Mouse (Mus musculus) c-Kit-positive CD71-positive TER-119-negative erythroid progenitor cells, embryonic 14.5 days (primary cell): ENCODE measurements around the gene Comtd1.

Source experiments
- DNase-seq: peaks from one replicate; pipeline ENCODE4 v3.0.0-alpha.2; 2013; ENCODE audit warnings: low read depth

Comtd1 gene

DNA sequence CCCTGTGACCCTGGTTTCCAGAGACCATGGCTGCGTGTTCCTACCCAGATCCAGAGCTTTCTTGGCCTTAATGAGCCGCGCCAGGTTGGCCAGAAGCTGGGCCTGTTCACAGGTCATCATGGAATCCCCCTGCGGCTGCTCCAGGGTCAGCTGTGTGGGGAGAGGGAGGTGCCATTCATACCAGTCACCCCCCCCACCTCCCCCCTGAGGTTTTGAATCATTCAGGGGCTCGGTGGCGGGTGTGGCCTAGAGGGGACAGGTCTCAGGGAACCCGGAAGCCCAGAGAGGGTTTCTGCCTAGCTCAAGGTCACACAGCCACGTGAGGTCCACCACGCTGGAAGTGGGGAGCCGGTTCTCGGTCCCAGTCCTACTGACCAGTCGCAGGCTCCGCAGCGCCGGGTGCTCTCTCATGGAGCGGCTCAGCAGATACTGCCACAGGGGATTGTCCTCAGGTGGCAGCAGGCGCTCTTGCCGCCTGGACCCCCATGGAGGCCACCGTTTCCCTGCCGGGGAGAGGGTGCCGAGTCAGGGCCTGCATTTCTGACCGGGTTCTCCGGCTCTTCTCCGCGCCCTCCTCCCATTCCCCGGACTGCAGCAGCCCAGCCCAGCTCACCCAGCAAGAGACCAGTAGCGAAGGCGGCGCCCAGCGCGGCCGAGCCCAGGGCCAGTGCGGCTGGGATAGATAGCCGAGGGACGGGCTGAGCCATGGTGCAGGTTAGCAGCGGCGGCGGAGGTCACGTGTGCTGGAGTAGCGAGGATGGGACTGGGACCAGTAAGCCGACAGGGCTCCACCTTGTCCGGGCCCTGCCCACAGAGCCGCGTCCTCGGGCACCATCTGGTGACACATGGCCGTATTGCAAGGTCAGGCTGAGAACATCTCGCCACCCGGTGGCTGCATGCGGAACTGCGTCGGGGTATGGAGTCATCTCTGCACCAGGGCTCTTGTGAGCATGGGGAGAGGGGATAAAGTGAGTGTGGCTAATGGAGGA is at the start of gene Comtd1:
Gene Comtd1, minus strand, starts transcription at position 812 of the 989 bp plus-strand sequence.
- peak; percentile 89 for DNase-seq

- DNase-seq = no peak
Observed at GRCm38 (mm10) chr14:21892341-21892659, 43.5 kb upstream of the Comtd1 start.

DNA sequence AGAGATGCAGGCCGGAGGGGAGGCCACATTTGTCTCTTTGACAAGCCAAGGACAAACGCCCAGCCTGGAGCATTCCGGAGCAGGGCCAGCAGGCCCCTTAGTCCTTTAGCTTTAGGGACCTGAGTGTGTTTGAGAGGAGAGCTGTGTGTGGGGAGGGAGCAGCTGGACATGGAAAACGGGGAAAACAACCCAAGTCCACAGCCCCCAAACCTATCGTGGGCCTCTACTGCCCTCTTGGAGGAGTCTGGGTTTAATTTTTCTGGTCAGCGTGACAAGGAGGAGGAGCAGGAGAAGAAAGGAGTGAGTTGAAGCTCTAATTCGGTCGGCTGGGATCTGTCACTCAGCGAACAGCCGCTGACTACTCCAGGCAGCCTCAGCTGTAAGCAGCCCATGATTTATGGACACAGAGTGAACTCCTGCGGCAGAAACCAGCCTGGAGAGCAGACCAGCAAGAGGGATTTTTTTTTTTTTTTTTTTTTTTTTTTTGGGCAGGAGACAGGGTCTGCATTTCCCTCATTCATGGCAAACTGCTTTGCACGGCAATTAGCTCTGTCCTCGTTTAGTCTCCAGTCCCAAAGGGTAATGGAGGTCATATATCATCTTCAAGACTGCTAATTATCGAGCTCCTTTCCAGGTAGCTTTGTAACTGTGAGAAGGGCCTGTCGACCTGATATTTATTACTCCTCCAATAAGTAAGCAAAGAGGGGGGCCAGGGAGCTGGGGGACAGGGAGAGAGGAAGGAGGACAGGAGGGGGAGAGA is 43.0 kb upstream of the Comtd1 start:
- DNase-seq = no peak

DNA sequence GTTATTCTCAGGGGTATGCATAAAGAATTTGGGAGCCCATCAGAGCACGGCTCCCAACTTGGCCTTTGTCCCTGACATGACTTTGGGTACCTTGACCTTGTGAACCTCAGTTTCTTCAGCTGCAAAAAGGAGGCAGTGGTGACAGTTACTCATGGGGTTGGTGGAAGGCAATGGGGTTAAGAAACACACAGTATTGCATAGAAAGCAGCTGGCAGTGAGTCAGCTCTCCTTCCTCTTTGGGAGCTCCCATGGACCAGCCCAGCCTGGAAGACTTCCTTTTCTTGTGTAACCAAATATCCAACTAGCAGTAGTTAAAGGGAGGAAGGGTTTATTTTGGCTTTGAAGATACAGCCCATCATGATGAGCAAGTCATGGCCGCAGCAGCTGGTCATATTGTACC is 41.7 kb upstream of the Comtd1 start:
- DNase-seq = no peak

GRCm38 (mm10) chr14:21866816-21867215 is 18.0 kb upstream of the Comtd1 start:
- no peak for DNase-seq

- no peak for DNase-seq
Observed at GRCm38 (mm10) chr14:21866291-21866690, 17.5 kb upstream of the Comtd1 start.

- DNase-seq = no peak
Observed at GRCm38 (mm10) chr14:21856886-21857285, 8.1 kb upstream of the Comtd1 start.

- no peak for DNase-seq
Observed at GRCm38 (mm10) chr14:21855961-21856360, 7.2 kb upstream of the Comtd1 start.

DNA sequence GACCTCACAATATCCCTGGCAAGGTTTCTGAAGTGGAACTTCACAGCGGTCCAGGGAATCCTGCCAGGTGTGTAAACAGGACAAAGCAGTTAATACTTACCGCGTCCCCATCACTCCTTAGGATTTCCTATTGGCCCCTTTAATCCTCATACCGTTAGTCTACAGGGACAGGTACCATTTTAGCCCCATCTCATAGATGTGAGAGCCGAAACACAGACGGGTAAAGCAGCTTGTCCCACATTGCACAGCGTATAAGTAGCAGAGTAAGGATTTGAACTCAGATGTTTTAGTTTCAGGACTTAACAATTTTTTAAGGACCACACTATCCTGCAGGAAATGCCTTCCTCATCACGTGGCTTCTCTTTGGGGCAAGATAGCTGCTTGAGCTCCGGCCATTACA is 5.5 kb upstream of the Comtd1 start:
- no peak for DNase-seq

DNA sequence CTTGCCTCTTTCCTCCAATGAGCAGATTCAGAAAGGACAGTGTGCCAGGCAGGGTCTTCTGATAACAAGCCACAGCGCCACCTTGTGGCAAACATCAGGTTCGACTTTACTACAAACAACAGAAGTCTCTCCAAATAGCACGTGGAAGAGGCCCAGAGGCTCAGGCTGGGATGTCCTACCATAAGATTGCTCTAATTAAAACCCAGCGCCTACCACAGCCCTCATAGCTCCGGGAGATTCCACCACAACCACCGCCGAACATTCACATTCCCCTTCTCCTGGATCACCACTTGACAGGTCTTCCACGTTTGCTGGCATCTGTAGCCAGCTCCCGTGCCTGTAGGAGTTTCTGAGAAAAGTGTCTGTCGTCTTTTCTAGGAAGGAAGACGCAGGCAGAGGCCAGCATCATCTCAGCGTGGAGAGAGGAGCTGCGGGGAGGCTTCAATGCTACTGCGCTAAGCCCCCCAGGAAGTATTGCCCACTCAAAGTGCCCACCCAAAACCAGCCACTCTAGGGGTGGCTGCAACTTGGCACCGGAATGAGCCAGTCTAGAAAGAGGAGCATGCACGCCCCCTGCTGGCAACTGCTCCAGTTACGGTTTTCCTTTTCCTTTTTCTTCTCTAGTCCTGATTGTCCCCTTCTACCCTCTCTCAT is 4.8 kb upstream of the Comtd1 start:
- DNase-seq = peak; percentile 91

GRCm38 (mm10) chr14:21851996-21852791 is 3.4 kb upstream of the Comtd1 start:
- no peak for DNase-seq

- DNase-seq = no peak
Observed at GRCm38 (mm10) chr14:21850419-21851127, 1.8 kb upstream of the Comtd1 start.

DNA sequence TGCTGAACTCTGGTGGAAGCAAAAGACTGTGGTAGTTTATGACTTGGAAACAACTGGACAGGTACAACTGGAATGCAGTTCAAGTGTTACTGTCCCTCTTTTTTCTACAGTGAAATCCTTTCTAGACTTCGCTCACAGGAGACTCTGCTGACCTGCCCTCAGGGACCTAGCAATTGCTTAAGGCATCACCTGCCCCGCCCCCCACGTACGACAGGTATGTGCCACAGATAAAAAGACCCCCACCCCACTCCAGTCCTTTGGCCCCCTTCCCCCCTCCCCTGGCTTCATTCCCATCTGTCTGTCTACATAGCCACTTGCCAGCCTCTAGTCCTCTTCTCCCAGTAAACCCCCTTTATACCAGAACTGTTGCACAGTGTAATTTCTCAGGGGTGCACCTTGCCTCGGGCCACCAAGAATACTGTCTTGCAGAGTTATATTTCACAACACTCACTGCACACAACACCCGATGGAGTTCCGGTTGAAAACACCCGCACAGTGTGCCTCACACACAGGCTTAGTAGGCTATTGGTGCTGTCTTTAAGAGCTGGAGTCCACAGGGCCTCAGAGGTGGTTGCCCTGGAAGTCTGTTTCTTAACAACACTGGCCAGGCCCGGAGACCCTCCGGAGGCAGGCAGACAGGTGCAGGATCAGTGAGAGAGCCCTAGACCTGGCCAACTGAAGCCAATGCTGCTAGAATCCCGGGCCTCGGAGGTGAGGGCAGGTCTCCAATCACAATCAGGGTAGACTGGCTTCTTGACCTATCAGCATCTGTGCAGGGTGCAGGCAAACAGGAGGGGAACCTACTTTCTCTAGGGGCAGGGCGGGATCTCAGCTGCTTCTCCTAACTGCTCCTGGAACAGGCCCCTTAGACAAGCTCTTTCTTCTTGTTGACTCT is 994 bp upstream of the Comtd1 start:
- DNase-seq = no peak

DNA sequence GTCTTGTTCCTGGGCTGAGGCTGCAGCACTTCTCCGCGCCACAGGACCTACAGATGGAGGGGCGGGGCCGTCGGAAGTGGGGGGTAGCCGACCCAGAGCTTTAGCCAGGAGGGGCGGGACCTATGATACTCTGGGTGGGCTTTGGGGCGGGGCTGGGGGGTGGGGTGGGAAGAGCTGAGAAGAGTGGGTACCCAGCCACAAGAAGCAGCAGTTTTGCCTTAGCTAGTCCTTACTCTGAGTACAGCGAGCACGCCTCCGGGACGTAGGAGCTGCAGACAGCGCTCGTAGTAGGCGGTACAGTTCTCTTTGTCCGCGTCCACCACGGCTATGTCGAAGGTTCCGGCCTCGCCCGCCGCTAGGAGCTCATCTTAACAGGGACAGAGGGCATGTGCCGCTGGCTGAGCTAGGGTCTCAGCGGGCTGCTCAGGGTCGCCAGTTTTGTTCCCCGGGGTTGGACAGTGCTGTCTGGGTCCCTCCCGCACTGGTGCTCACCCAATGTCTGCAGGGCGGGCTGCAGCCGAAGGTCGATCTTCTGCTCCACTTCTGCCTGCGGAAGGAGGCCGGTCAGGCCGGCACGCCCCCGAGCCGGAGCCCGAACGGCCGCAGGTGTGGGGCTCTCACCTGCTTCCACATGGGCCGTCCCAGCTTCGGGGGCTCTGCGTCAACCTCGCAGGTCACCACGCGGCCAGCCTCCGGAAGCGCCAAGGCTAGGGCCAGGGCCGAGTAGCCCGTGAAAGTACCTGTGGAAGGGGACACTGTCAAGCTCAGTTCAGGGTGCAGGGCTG is 1.2 kb downstream of the Comtd1 start:
- DNase-seq = no peak

- no peak for DNase-seq
Observed at GRCm38 (mm10) chr14:21846827-21847380, 1.9 kb downstream of the Comtd1 start.

DNA sequence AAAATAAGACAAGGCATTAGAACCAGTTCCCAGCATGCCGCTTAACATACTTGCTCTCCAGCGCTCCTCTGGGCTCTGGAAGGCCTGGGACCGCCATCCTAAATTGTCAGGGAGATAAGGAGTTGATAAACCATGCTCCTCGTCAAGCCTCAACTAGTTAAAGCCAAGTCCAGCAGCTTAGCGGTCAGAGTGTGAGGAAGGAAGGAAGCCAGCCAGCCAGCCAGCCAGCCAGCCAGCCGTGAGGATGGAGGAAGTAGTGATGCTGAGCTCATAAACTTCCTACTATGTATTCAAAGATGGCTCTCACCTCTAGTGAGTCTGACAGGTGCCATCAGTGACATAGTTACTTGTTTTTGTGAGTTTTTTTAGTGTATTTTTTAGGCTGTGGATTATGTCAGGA is 5.5 kb downstream of the Comtd1 start:
- DNase-seq = no peak

- no peak for DNase-seq
Observed at GRCm38 (mm10) chr14:21841819-21842592, 6.8 kb downstream of the Comtd1 start.

DNA sequence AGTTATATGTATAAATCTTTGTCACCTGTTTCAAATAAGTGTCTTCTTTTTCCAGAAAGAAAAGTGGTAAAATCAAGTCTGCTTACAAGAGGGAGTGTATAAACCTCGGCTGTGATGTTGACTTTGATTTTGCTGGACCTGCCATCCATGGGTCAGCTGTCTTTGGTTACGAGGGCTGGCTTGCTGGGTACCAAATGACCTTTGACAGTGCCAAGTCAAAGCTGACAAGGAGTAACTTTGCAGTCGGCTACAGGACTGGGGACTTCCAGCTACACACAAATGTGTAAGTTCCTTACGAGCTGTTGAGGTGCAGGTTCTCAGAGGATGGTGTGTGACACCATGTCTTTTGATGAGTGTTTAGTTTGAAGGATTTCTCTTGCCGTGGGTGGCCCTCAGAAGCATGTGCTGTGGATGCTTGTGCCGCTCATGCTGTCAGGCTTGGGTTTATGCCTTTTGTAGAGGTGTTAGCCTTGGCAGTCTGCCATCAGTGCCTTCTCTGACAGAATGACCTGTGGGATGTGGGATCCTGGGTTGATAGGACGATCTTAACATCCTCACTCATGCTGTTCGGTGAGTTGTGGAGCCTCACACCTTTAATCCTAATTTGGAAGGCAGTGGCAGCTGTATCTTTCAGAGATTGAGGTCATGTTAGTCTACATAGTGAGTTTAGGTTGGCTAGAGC is 10.3 kb downstream of the Comtd1 start:
- no peak for DNase-seq
